In the genomic region with DNA sequence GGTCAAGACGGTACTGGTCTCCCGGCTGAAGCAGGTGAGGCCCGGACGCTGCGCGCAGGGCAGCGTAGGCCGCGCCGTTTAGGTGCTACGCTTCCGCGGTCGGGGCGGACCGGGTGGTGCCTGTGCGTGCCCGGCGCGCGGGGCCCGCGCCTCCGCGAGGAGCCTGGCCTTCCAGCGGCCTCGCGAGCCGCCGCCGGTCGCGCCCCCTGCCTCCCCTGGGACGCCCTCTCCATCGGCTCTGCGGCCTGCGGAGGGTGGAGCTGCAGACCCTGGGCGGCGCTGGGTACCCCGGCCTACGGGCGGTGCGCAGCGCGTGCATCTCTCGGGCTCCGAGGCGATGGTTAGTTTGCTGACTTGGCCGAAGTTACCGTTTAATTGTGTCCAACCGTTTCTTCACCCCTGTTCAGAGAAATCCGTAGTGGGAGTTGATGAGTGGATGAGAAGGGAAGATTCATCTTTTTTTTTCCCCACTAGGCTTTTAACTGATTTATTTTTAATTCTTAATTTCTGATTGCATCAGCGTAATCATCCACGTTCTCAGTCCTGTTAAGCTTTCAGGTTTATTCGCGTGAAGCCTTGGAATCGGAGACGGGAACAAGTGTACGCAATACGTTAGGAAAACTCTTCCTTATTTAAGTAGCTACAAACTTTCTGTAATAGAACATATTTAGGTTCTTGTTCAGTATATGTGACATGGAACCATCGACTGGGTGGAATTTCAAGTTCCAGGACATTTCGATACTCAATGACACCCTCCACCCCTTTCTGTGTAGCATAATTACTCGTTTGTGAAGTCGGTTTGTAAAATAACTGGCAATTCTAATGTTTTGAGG, we compare ENCODE assay signal across 8 mouse cellular contexts. TPM values are rescaled to one million over a fixed set of nuclear protein-coding genes. Genes with fewer than 3 reads are reported as not detected.
A peak's percentile ranks its signal among the peaks of the same experiment; 100 is the strongest.
DNase-seq lines count a peak whose midpoint lies in the region; ATAC-seq lines count a peak whose summit lies in the region.

No protein-coding gene starts in this region.

- DNase-seq in left cerebral cortex, postnatal 4 days = peak; percentile 75
- DNase-seq in left cerebral cortex, adult 9 months (ENCODE audit: low spot score in 2 of 2) = no peak
- peak; percentile 77 for DNase-seq in Muller cell, postnatal 12 days (ENCODE audit: inconsistent ontology term)
- peak; percentile 82 for DNase-seq in embryonic facial prominence, embryonic 10.5 days (ENCODE audit: low spot score)
- DNase-seq in hindbrain, embryonic 11.5 days (ENCODE audit: low spot score) = peak; percentile 79
- DNase-seq in right cerebral cortex, adult 18-20 months = peak; percentile 62
- DNase-seq in layer of hippocampus, adult 11-12 months (ENCODE audit: low spot score) = no peak

- H3K4me2 ChIP-seq in hindbrain, embryonic 11.5 days (replicated peaks; ENCODE audit: low read depth, low read length) = peak overlapping the region; percentile 49
- H3K4me2 ChIP-seq in liver, embryonic 16.5 days (ENCODE audit: low read depth, low read length) = peak overlapping the region; percentile 76

- H3K27ac ChIP-seq in embryonic facial prominence, embryonic 10.5 days (replicated peaks) = peak overlapping the region; percentile 99
- H3K27ac ChIP-seq in hindbrain, embryonic 11.5 days (ENCODE audit: low read depth, low read length) = peak overlapping the region; percentile 98
- H3K27ac ChIP-seq in liver, embryonic 16.5 days (ENCODE audit: low read length) = peak overlapping the region; percentile 99

- H3K4me3 ChIP-seq in embryonic facial prominence, embryonic 10.5 days = peak overlapping the region; percentile 94
- H3K4me3 ChIP-seq in hindbrain, embryonic 11.5 days (ENCODE audit: low read depth, low read length) = peak overlapping the region; percentile 90
- H3K4me3 ChIP-seq in liver, embryonic 16.5 days (ENCODE audit: low read depth, low read length) = peak overlapping the region; percentile 94

- ATAC-seq in hindbrain, embryonic 11.5 days (ENCODE audit: low FRiP score) = peak; percentile 80
- peak; percentile 76 for ATAC-seq in liver, embryonic 16.5 days (ENCODE audit: low read depth)

- 2% methylated on average over 64 of the region's 64 CpGs for WGBS in embryonic facial prominence, embryonic 10.5 days
- WGBS in hindbrain, embryonic 11.5 days = 2% methylated on average over 64 of the region's 64 CpGs
- under 1% methylated on average over 64 of the region's 64 CpGs for WGBS in liver, embryonic 16.5 days (ENCODE audit: insufficient replicate concordance)

- H3K36me3 ChIP-seq in embryonic facial prominence, embryonic 10.5 days (replicated peaks) = peaks cover 16% of the 10 kb centered on the region
- 0 out of 2 replicates have a peak, but pooled peaks cover 2% of the 10 kb centered on the region for H3K36me3 ChIP-seq in hindbrain, embryonic 11.5 days (ENCODE audit: control insufficient read depth, insufficient read depth, low read length)
- H3K36me3 ChIP-seq in liver, embryonic 16.5 days (ENCODE audit: control insufficient read depth, insufficient read depth) = no peaks in the 10 kb centered on the region; the same call in none of the 2 replicates

- H3K27me3 ChIP-seq in embryonic facial prominence, embryonic 10.5 days (replicated peaks; ENCODE audit: low read depth, poor library complexity, severe bottlenecking) = no peaks in the 10 kb centered on the region
- H3K27me3 ChIP-seq in hindbrain, embryonic 11.5 days (ENCODE audit: control insufficient read depth, insufficient read depth, low read length) = no peaks in the 10 kb centered on the region
- no peaks in the 10 kb centered on the region for H3K27me3 ChIP-seq in liver, embryonic 16.5 days (ENCODE audit: control insufficient read depth, insufficient read depth, low read depth, low read length)

- peaks cover 20% of the 10 kb centered on the region for H3K4me1 ChIP-seq in embryonic facial prominence, embryonic 10.5 days
- no peaks in the 10 kb centered on the region for H3K4me1 ChIP-seq in hindbrain, embryonic 11.5 days (replicated peaks; ENCODE audit: control insufficient read depth, insufficient read depth, low read length)
- peaks cover 10% of the 10 kb centered on the region for H3K4me1 ChIP-seq in liver, embryonic 16.5 days (ENCODE audit: control insufficient read depth, low read depth, low read length)

- intact Hi-C loops in left cerebral cortex, postnatal 4 days (cut with DNase I) = no loop called here

- H3K9me3 ChIP-seq in embryonic facial prominence, embryonic 10.5 days = no peaks in the 10 kb centered on the region
- H3K9me3 ChIP-seq in hindbrain, embryonic 11.5 days (ENCODE audit: control insufficient read depth, low read length) = no peaks in the 10 kb centered on the region
- H3K9me3 ChIP-seq in liver, embryonic 16.5 days (replicated peaks; ENCODE audit: control insufficient read depth, low read length) = no peaks in the 10 kb centered on the region

- H3K9ac ChIP-seq in hindbrain, embryonic 11.5 days (ENCODE audit: low read depth, low read length) = peak overlapping the region; percentile 97
- H3K9ac ChIP-seq in liver, embryonic 16.5 days (ENCODE audit: low read depth, low read length) = peak overlapping the region; percentile 92

RNA-seq across cellular contexts. Expression of a gene that starts 0.7 kb away (rescaled TPM):
- total RNA-seq in left cerebral cortex, postnatal 4 days (2021) = 10 to 100 TPM; 65.0 to 72.0 TPM
- 69.3 and 71.6 TPM in 2 replicates for polyA plus RNA-seq in embryonic facial prominence, embryonic 10.5 days (2016; fragmentation: Nextera tagmentation; extraction: Ambion mirVana)
- polyA plus RNA-seq in hindbrain, embryonic 11.5 days (2014; fragmentation: Nextera tagmentation; extraction: Ambion mirVana) = 62.5 and 83.4 TPM in 2 replicates
- 14.9 and 16.1 TPM in 2 replicates for polyA plus RNA-seq in liver, embryonic 16.5 days (2015; fragmentation: Nextera tagmentation; extraction: Ambion mirVana)

RNA-seq across cellular contexts. Expression of a gene that starts 39.7 kb away (rescaled TPM):
- total RNA-seq in left cerebral cortex, postnatal 4 days (2021) = 10 to 100 TPM; 43.3 to 47.0 TPM
- polyA plus RNA-seq in embryonic facial prominence, embryonic 10.5 days (2016; fragmentation: Nextera tagmentation; extraction: Ambion mirVana) = 30.3 and 31.8 TPM in 2 replicates
- 40.0 and 42.2 TPM in 2 replicates for polyA plus RNA-seq in hindbrain, embryonic 11.5 days (2014; fragmentation: Nextera tagmentation; extraction: Ambion mirVana)
- polyA plus RNA-seq in liver, embryonic 16.5 days (2015; fragmentation: Nextera tagmentation; extraction: Ambion mirVana) = 6.9 and 7.9 TPM in 2 replicates

Comparison
In these comparisons a context has a peak if more than half of its experiments do, and no peak if none do; other contexts are left out.
1. DNase-seq: peak in left cerebral cortex, postnatal 4 days (single experiment), Muller cell, postnatal 12 days (single experiment), embryonic facial prominence, embryonic 10.5 days (single experiment), hindbrain, embryonic 11.5 days (single experiment) and right cerebral cortex, adult 18-20 months (single experiment); none in left cerebral cortex, adult 9 months (0 of 2) and layer of hippocampus, adult 11-12 months (single experiment).
2. Peak in every context shown above with its lines, with median percentiles within 50 percentile points of each other: H3K27ac ChIP-seq and H3K4me3 ChIP-seq.